Mouse (Mus musculus): ENCODE data around the gene Sstr2. TPM values are rescaled to one million over a fixed set of nuclear protein-coding genes. Genes with fewer than 3 reads are reported as not detected.
"Not testable (repeated sequence)": the region's sequence is repeated elsewhere in the genome, so short reads cannot be mapped to it uniquely, and the experiment has no call there.

Sstr2 gene
- polyA plus RNA-seq, 1 experiment: 15.3 TPM

- DNase-seq (ENCODE audit: extremely low spot score in 1 of 2, low spot score in 1 of 2): peak in 1 of 2 experiments; percentile 67
Measured at GRCm38 (mm10) chr11:113654561-113655270, 35.6 kb downstream of the Sstr2 start.

GRCm38 (mm10) chr11:113656511-113656932 lies 37.4 kb downstream of the Sstr2 start:
- DNase-seq (ENCODE audit: extremely low spot score in 1 of 2, low spot score in 1 of 2): no peak

- DNase-seq (ENCODE audit: extremely low spot score in 1 of 2, low spot score in 1 of 2): no peak
Measured at GRCm38 (mm10) chr11:113657221-113657620, 38.1 kb downstream of the Sstr2 start.

- no peak for DNase-seq (ENCODE audit: extremely low spot score in 1 of 2, low spot score in 1 of 2)
Measured at GRCm38 (mm10) chr11:113658319-113658718, 39.2 kb downstream of the Sstr2 start.

GRCm38 (mm10) chr11:113658763-113659162 lies 39.6 kb downstream of the Sstr2 start:
- DNase-seq (ENCODE audit: extremely low spot score in 1 of 2, low spot score in 1 of 2): no peak

GRCm38 (mm10) chr11:113660213-113660612 lies 41.1 kb downstream of the Sstr2 start:
- DNase-seq (ENCODE audit: extremely low spot score in 1 of 2, low spot score in 1 of 2): not testable (repeated sequence)

- no peak for DNase-seq (ENCODE audit: extremely low spot score in 1 of 2, low spot score in 1 of 2)
Measured at GRCm38 (mm10) chr11:113660940-113661339, 41.8 kb downstream of the Sstr2 start.

- DNase-seq (ENCODE audit: extremely low spot score in 1 of 2, low spot score in 1 of 2): no peak
Measured at GRCm38 (mm10) chr11:113661835-113662351, 42.8 kb downstream of the Sstr2 start.

- no peak for DNase-seq (ENCODE audit: extremely low spot score in 1 of 2, low spot score in 1 of 2)
Measured at GRCm38 (mm10) chr11:113664279-113664678, 45.1 kb downstream of the Sstr2 start.

- DNase-seq (ENCODE audit: extremely low spot score in 1 of 2, low spot score in 1 of 2): no peak
Measured at GRCm38 (mm10) chr11:113666205-113666604, 47.1 kb downstream of the Sstr2 start.

- no peak for DNase-seq (ENCODE audit: extremely low spot score in 1 of 2, low spot score in 1 of 2)
Measured at GRCm38 (mm10) chr11:113666648-113667047, 47.5 kb downstream of the Sstr2 start.

GRCm38 (mm10) chr11:113667122-113667521 lies 48.0 kb downstream of the Sstr2 start:
- no peak for DNase-seq (ENCODE audit: extremely low spot score in 1 of 2, low spot score in 1 of 2)

GRCm38 (mm10) chr11:113667704-113668103 lies 48.6 kb downstream of the Sstr2 start:
- no peak for DNase-seq (ENCODE audit: extremely low spot score in 1 of 2, low spot score in 1 of 2)

- no peak for DNase-seq (ENCODE audit: extremely low spot score in 1 of 2, low spot score in 1 of 2)
Measured at GRCm38 (mm10) chr11:113668857-113669256, 49.7 kb downstream of the Sstr2 start.

GRCm38 (mm10) chr11:113669711-113670110 lies 50.6 kb downstream of the Sstr2 start:
- no peak for DNase-seq (ENCODE audit: extremely low spot score in 1 of 2, low spot score in 1 of 2)

GRCm38 (mm10) chr11:113673614-113674013 lies 54.5 kb downstream of the Sstr2 start:
- peak in 1 of 2 experiments; percentile 51 for DNase-seq (ENCODE audit: extremely low spot score in 1 of 2, low spot score in 1 of 2)

GRCm38 (mm10) chr11:113674595-113674994 lies 55.5 kb downstream of the Sstr2 start:
- DNase-seq (ENCODE audit: extremely low spot score in 1 of 2, low spot score in 1 of 2): no peak

Other genes starting within 250 kb of the Sstr2 start
- gene Cog1, start 29.8 kb downstream of the Sstr2 start, polyA plus RNA-seq (2012; rRNA removed): 59.1 and 61.1 TPM in 2 replicates
- 11.2 and 12.3 TPM in 2 replicates for gene Slc39a11, start 30.7 kb downstream of the Sstr2 start, polyA plus RNA-seq (2012; rRNA removed)
- 27.9 and 28.8 TPM in 2 replicates for gene Fam104a, start 64.8 kb downstream of the Sstr2 start, polyA plus RNA-seq (2012; rRNA removed)
- 12.9 and 16.4 TPM in 2 replicates for gene D11Wsu47e, start 65.1 kb downstream of the Sstr2 start, polyA plus RNA-seq (2012; rRNA removed)
- 0.22 TPM in 1 of 2 replicates, not detected in the other for gene Cpsf4l, start 90.7 kb downstream of the Sstr2 start, polyA plus RNA-seq (2012; rRNA removed)
- gene Cdc42ep4, start 132.5 kb downstream of the Sstr2 start, polyA plus RNA-seq (2012; rRNA removed): 27.6 and 27.9 TPM in 2 replicates

Measured in frontal cortex, adult 2 months (tissue).